Mouse (Mus musculus): ENCODE data around the gene Clk3.

Gene Clk3

DNA sequence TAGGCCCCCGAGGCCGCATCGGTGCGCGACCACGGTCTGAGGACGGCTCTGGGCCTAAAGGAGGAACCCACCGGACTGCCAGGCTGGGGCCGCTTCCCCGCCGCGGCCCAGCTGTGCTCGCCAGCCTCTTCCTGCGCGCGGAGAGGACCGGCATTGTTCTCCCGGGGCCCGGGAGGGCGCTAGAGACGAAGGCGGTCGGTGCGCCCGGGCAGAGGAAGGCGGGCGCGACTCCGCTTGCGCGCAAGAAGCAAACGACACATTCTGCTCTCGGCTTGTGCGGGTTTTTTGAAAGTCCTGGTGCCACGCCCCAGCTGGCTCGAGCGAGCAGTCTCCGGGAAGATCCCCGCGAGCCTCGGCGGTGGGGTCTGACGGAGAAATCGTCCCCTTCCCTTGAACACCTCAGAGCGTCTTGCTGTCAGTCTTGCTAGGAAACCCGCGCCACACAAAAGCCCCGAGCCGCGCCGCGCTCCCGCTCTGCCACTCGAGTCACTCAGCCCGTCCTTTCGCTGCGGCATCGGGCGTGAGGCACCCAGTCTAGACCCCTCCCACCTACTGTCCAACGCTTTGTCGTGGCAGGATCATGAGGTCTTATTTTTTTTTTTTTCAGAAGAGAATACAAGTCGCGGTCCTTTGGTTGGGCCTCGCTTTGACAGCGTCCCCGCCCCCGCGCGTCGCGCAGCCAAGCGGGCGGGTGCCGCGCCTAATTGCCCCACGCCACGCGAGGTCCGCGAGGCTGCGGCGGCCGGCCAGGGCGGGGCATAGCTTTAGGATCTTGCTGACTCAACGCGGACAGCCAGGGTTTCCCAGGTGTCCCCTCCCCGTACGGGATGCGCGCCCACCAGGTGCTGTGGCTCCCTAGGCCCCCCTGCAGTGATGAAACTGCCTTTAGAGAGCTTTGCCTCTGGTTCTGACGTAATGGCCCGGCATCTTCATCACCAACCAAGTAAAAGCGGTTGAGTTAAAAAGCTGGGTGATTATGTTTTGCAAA is at the start of gene Clk3:
Clk3 (minus strand) TSS at position 497 of the 988 bp plus-strand sequence.
- DNase-seq (ENCODE audit: low spot score): peak; percentile 72

DNA sequence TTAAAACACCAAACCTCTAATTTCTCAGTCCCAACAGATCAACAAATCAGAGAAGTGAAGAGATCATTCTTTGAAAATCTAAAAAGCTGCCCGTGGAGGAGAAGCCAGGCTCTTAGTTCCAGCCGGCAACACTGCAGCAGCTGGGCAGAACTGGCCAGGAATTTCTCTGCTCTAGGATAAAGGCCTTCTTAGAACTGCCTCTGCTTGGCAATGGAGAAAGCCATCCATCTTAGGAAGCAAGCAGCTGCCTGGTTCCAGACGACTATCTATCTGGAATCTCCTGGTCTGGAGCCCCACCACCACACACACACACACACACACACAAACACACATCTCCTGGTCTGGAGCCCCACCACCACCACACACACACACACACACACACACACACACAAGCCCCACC is 49.2 kb upstream of the Clk3 start:
- no peak for DNase-seq (ENCODE audit: low spot score)

DNA sequence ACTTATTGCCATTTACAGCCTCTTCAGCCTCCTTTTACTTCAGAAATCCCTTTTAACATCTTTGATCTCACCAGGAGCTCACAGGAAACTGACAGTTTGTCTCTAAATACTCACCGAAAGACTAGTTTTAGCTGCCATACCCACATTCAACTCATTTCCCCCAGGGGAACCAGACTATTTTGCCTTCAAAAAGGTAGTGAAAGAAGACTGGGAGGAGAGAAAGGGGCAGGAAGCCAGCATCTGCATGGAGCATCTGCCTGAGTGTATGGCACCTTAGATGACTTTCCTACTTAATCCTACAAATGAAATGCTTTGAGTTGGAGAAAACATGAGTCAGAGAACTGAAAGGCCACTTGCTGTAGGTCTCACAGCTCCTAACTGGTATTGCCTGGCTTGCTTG is 48.4 kb upstream of the Clk3 start:
- DNase-seq (ENCODE audit: low spot score): no peak

DNA sequence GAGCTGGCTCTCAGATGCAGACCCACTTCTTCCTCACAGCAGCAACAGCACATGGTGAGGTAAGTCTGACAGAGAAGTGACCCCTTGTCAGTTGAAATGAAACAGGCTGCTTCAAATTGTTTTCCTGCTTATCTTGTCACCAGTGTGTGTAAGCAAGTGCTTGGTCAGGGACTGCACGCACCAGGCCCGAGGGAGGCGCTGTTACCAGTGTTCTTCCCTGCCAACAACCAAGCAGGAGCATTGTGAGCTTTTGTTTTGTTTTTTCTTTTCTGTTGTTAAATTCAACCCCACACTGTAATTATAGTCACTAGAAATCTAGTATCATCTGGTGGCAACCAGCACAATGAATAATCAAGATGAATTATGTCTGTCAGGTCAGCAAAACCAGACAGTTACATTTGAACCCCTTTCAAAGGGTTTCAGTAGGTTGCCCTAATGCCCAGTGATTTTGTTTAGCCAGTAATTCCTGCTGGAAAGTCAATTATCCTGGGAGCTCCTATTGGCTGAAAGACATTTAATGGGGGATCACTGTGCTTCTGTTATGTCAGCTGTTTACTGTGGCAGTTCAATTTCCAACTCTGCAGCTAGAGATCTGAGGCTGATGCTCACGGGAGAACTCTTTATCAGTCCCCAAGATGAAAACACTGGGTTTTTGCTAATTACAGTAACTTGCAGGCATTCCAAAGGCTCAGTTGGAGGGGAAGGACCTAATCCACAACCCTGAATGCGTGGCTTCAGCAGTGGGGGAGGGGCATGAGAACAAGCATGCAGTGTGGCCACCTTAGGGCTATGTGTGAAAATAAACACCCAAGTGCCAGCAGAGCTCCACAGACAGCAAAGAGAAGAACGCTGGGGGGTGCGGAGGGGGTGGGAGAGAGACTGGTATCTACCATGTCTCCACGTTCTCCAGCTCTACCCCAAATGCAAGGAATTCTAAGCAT is 46.4 kb upstream of the Clk3 start:
- no peak for DNase-seq (ENCODE audit: low spot score)

DNA sequence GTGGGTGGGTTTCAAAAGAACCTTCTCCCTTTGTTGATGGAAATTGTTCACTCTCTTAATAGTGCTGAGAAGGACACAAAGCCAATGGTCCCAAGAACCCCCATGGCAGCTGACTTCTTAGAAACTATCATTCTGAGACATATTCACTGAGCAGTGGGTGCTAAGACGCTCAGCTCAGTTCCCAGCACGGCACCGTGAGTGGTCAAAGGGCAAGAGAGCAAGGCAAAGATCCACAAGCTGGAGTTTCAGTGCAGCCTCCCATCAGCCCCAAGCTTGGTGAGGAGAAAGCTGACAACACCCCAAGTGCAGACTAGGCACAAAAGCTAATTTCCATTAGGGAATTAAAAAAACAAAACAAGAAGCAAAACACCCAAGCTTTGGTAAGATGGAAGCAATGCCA is 45.0 kb upstream of the Clk3 start:
- DNase-seq (ENCODE audit: low spot score): no peak

DNA sequence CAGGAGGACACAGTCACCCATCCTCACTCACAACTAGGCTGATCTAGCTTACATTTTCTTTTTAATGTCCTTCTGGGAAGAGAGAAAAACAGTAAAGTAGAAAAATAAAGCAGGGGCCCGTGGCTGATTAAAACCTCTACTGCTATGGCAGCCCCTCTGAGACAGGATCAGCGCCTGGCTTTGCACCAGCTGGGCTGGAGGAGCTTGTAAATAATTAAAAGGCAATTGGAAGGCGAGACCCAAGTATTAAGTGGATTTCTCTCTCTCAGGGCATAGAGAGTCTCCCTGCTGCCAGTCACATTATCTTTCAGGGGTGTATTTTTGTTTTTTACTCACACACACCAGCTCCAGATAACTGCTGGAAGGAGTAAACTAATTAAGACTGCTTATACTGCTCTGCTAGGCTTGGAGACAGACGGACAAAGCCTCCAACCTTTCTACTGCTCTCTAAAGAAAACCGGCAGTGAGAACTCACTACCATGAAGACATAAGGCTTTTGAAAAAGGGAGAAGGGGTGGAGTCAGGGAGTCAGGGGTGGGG is 43.2 kb upstream of the Clk3 start:
- no peak for DNase-seq (ENCODE audit: low spot score)

DNA sequence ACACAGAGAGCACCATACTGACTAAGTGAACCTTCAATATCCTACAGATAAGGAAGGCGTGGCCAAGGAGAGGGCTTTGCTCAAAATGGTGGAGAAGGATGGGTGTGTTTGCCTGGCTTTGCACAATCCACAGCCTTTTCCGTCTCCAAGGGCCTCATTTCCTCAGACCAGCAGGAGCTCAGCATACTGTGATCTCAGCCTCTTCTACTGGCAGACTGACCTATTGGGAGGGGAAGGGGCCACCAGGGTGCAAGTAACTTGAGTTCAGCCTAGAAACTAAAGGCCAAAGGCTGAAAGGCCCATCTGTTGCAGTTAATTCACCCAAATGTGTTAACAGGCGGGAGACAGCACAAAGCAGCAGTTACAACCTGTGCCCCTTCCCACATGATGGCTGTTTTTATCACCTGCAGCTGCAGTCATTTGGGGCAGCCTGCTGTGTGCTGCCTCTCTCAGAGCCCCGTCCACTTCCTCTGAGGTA is 41.6 kb upstream of the Clk3 start:
- no peak for DNase-seq (ENCODE audit: low spot score)

DNA sequence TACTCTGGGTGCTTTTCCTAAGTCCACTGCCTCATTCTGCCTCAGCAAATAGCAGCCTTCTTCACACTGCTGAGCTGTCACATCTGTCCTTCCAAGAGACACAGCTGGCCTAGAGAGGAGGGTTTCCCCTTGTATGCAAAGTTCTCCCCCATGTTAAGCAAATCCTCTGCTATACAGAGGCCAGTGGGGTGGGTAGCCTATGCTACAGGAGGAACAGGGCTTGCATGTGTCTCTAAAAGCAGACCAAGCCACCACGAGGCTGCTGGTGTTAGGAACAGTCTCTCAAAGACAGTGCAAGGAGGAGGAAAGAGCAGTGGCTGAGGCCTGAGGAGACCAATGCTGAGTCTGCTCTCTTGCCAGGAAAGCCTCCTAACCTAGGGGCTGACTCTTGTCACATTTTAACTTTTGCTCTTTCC is 40.4 kb upstream of the Clk3 start:
- no peak for DNase-seq (ENCODE audit: low spot score)

DNA sequence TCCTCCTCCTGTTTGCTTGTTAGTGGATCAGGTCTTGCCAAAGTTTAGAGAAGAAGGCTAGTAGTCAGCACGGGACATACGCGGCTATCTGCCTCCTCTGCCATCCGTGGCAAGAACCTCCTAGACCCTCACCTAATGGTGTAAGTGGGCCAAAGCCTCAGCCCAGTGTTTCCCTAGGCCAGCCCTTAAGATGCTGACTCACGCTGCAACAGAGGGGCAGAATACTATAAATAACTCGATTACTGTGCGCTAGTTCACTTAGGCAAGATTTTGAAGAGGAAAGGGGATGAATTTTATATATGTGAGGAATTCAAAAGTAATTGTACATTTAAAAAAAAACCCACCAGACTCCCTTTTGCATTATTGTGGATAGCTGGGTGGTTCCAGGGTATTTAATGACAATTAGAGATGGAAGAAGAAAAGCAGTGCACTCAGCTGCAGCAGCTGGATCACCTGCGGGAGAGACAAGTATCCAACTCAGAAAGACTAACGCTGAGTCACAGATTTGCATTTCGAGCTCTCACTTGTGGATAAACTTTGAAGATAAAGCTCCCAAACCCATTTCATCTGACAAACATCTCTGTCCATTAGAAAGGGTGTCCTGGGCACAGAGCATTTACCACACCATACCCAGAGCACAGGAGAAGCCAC is 39.6 kb upstream of the Clk3 start:
- no peak for DNase-seq (ENCODE audit: low spot score)

DNA sequence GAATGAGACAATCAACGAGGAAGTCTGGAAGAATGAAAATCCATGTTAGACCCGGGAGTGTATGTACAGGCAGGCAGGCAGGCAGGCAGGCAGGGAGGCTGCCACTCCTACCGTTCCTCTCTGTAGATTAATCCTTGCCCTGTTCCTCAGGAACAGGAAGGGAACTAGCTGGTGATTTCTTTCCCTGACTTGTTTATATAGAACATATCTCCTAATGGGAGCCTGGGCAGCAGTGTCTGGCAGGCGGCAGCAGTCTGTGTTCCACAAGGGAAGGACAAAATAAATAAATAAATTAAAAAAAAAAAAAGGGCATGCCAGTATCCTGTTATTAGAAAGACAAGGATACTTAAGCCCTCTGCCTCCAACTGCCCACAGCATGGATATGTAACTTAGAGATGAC is 38.2 kb upstream of the Clk3 start:
- DNase-seq (ENCODE audit: low spot score): no peak

DNA sequence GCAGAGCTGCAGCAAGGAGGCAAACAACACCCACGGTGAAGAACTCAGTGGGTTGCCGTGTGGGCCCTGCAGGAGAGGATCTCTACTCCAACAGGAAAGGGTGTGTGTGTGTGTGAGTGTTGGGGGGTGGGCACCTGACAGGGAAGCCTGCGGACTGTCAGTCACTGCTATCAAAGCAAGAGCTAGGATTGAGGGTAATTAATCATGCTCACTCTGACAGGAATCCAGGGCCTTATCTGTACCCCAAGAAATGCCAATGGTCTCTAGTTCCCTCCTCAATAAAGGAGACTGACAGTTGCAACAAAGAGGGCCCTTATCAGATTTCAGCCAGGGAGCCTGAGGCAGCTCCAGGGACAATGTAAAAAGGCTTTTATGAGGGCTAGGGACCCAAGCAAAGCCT is 37.4 kb upstream of the Clk3 start:
- no peak for DNase-seq (ENCODE audit: low spot score)

DNA sequence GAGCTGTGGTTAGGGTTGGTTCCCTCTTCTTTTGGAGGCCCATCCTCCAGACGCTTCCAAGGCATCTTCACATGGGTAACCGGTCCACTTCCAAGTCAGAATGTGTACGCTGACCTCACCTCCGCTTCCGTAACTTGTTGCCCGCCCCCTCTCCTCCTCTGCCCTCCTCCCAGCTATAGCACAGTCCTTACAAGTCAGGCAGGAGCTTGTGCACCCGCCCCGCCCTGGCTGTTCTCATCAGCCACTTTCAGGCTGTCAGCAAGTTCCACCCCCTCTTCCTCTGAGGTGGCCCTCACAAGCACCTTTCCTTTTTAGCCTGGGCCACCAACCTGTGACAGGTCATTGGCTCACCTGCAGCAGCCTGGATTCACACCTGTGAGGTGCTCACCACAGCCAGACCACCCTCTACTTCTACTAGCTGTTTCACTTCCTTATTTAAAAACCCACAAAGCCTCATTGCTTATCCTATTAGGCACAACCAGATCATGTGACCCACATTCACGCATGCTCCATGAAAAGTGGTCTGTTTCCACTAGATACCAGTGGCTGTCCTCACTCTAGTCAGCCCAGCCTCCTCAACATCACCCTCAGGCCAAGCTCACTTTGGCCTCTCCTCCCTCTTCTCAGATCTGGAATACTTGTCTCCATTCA is 34.8 kb upstream of the Clk3 start:
- no peak for DNase-seq (ENCODE audit: low spot score)

DNA sequence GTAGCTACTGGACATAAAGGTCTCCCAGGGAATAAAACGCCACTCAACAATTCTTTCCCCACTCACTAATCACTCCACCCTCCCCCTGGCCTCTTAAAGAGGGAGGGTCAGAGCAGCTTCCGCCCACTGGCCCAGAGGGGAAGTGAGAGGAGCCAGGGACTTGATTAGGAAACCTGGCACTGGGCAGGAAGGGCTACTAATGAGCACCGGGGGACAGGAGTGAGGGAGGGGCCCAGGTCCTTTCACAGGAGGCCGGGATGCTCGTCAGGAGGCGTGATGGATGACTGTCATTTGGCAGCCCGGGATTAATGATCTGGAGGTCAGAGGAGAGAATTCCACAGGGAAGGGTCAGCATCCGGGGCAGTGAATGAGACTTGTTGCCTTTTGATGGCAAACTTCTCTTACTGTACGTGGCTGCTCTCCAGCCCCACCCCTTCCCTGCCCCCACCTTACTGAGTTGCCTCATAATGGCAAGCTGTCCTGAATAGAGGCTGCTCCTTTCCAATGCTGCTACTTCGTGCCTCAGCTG is 33.1 kb upstream of the Clk3 start:
- DNase-seq (ENCODE audit: low spot score): no peak

DNA sequence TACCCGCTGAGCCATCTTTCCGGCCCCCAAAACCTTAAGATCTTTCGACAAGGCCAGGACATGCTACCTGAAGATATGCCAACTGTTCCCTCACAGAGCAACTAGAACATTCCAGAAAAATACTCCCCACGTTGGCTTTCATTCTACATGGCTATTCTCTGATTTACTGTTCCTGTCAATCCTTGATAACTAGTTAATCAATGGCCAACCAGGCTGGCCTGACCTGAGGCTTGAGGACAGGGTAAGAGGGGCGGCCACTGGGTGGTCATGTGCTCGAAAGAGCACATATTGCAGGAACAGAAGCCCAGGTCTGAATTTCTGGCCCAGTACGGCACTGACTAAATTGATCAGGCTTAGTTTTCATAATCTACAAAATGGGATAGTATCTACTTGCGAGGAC is 31.8 kb upstream of the Clk3 start:
- DNase-seq (ENCODE audit: low spot score): no peak

DNA sequence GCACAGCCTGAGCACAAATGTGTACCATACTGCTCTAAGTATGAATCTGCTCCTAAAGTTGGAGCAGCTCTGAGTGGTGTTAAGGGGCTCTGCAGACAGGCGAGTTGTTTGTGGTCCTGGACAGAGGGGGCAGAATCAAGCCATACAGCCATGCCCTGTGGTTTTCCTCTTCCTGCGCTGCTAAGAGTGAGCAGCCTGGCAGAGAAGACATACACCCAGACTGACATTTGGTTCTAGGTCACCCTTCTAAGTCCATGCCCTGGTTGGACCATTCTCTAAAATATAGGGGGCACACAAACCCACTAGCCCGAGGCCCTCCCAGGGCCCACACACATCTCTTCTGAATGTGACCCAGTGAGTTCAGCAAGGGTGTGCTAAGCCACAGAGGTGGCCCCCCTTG is 24.1 kb upstream of the Clk3 start:
- DNase-seq (ENCODE audit: low spot score): no peak

DNA sequence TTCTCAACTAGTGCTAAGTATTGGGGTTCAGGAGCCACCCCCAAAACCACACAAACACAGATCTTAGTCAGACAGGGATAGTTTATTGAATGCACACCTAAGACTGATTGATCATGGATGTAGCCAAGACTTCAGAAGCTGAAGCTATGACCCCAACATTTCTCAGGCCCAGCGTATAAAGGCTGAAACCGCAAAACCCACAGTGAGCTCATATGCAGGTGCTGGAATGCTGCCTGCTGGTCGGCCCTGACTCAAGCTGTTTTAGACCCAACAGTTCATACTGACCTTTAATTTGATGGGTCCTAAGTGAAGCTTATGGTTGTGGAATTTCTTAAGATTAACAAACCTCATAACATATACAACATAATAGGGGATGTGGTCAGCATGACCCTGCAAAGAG is 17.0 kb upstream of the Clk3 start:
- no peak for DNase-seq (ENCODE audit: low spot score)

DNA sequence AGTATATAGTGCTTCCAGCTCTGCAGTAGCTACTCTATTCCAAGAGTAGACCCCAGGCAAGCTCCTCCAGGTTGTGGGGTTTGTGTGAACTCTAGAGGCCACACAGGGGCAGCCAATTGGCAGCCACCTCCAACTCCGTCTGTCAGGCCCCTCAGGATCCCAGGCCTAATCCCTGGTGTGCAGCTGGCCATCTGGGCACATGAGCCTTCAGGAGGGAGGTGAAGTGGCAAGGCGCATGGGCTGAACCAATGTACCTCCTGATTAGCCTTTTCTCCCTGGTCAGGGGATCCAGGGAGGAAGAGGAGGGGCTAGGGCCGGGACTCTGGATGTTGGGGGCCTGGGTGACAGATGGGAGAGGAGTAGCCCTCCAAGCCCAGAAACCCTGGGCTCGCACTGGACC is 10.1 kb upstream of the Clk3 start:
- no peak for DNase-seq (ENCODE audit: low spot score)

DNA sequence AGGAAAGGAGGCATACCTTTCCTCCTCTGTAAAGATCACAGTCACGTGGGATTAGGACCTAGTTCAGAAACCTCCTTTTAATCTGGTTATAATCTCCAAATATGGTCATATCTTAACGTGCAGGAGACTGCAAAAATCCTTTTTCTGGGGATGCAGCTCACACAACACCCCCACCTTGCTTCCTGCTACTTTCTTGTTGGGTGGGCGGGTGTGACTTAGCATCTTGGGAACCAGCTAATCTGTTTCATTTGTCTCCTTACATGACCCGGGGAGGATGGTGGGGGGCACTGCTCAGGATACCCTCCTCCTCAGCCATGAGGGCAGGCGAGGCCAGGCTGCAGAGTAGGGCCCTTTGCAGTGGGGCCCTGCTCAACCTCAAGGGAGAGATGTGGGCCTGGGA is 9.4 kb upstream of the Clk3 start:
- DNase-seq (ENCODE audit: low spot score): no peak

DNA sequence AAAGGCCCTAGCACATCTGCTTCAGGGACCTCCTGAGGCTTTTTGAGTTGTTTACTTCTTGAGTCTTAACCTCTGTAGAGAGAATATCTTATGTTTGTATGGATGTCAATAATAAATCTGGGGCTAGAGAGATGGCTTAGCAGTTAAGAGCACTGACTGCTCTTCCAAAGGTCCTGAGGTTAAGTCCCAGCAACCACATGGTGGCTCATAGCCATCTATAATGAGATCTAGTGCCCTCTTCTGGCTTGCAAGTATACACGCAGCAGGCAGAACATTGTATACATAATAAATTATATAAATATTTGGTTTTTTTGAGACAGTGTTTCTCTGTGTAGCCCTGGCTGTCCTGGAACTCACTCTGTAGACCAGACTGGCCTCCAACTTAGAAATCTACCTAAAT is 8.5 kb upstream of the Clk3 start:
- DNase-seq (ENCODE audit: low spot score): peak; percentile 44

DNA sequence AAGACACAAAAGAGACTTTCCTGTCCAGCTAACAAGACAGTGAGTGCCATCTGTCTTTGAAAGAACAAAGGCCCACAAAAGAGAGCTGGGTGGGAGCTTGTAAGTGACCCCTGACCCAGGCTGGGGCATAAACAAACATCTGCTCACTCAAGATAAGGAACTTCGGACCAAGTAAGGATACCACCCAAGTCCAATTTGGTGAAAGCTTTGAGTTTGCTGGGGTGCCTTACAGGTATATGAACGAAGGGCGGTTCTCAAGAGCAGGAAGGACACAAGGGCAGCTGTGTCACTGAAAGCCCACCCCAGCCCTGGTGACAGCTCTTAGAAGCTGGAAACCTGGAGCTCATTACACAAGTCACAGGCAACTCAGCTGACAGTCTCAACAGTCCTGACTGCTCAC is 8.1 kb upstream of the Clk3 start:
- no peak for DNase-seq (ENCODE audit: low spot score)

DNA sequence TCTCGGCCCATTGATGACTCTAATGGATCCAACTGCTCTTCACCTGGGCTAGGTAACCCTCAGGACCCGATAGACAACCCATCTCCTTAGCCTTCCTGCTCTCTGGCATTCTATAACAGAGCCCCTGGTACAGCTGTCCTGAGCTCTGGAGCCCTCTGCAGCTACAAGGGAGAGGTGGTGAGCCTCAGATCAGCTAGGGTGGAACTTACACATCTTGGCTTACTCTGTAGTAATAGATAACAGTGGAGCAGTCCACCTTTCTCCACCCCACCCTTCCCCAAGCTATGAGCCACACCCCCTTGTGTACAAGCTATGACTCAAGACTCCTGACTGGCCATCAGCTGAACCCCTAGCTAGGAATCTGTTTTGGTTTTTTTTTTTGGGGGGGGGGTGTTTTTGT is 5.2 kb upstream of the Clk3 start:
- DNase-seq (ENCODE audit: low spot score): no peak

Data from T-cell, adult 2 months (primary cell).